40 mouse cellular contexts compared by ENCODE assay signal in genomic region chrX:7927116-7927515, GRCm38 (mm10). TPM values are rescaled to one million over a fixed set of nuclear protein-coding genes. Genes with fewer than 3 reads are reported as not detected.
A peak's percentile ranks its signal among the peaks of the same experiment; 100 is the strongest.
DNase-seq lines count a peak whose midpoint lies in the region; ATAC-seq lines count a peak whose summit lies in the region.
"Had no signal": no experiment of that assay in that cellular context is flagged by ENCODE, and none has a peak within 500 bp of the region (broad histone marks: within the 10 kb centered on the region; RNA-seq: fewer than 3 reads in every experiment).

No protein-coding gene starts in this region.

- no peak for ATAC-seq in heart, embryonic 12.5 days (ENCODE audit: insufficient number of reproducible peaks, low FRiP score)
- no peak for ATAC-seq in kidney, embryonic 16.5 days (ENCODE audit: low FRiP score, low TSS enrichment)
- ATAC-seq: forebrain, embryonic 15.5 days; intestine, postnatal 0 days had no signal

- intact Hi-C loops in heart, postnatal 36 days (cut with DNase I) = no loop called here

- no peak overlapping the region for H3K27ac ChIP-seq in heart, embryonic 12.5 days (ENCODE audit: poor library complexity, severe bottlenecking)
- no peak overlapping the region for H3K27ac ChIP-seq in kidney, embryonic 16.5 days (ENCODE audit: low read length)
- no peak overlapping the region for H3K27ac ChIP-seq in brown adipose tissue, adult 24 weeks (replicated peaks; ENCODE audit: low read depth, low read length)
- H3K27ac ChIP-seq: embryonic facial prominence, embryonic 12.5 days; forebrain, embryonic 15.5 days; gastrocnemius, adult 2 months; hindbrain, embryonic 14.5 days; limb, embryonic 12.5 days; liver, embryonic 15.5 days; lung, embryonic 15.5 days; midbrain, embryonic 12.5 days; neural tube, embryonic 12.5 days; stomach, postnatal 0 days had no signal

- H3K9me3 ChIP-seq in heart, embryonic 12.5 days (replicated peaks) = no peaks in the 10 kb centered on the region
- H3K9me3 ChIP-seq in kidney, embryonic 16.5 days (ENCODE audit: low read length) = no peaks in the 10 kb centered on the region
- H3K9me3 ChIP-seq: forebrain, embryonic 15.5 days; G1E; liver, embryonic 15.5 days; lung, embryonic 15.5 days; midbrain, embryonic 12.5 days; neural tube, embryonic 12.5 days had no signal

- H3K4me3 ChIP-seq in heart, embryonic 12.5 days = no peak overlapping the region
- no peak overlapping the region for H3K4me3 ChIP-seq in kidney, embryonic 16.5 days (ENCODE audit: low read length)
- H3K4me3 ChIP-seq in brown adipose tissue, adult 24 weeks (ENCODE audit: insufficient read depth, low read depth, low read length) = peak overlapping the region; percentile 13; the same call in 1 of the 2 replicates
- H3K4me3 ChIP-seq: embryonic facial prominence, embryonic 12.5 days; forebrain, embryonic 15.5 days; gastrocnemius, adult 2 months; limb, embryonic 12.5 days; liver, embryonic 15.5 days; lung, embryonic 15.5 days; midbrain, embryonic 12.5 days; myocyte; neural tube, embryonic 12.5 days had no signal

- no peak overlapping the region for H3K9ac ChIP-seq in heart, embryonic 12.5 days
- H3K9ac ChIP-seq in kidney, embryonic 16.5 days (replicated peaks; ENCODE audit: low read length) = no peak overlapping the region
- H3K9ac ChIP-seq: embryonic facial prominence, embryonic 12.5 days; forebrain, embryonic 15.5 days; hindbrain, embryonic 14.5 days; limb, embryonic 12.5 days; liver, embryonic 15.5 days; lung, embryonic 15.5 days; midbrain, embryonic 12.5 days; neural tube, embryonic 12.5 days had no signal

- H3K27me3 ChIP-seq in heart, embryonic 12.5 days (replicated peaks) = peaks cover 65% of the 10 kb centered on the region
- H3K27me3 ChIP-seq in kidney, embryonic 16.5 days (ENCODE audit: insufficient read depth, low read length) = peaks cover 49% of the 10 kb centered on the region
- H3K27me3 ChIP-seq: forebrain, embryonic 15.5 days had no signal

- 10% methylated on average over 10 of the region's 10 CpGs for WGBS in heart, embryonic 12.5 days
- 27% methylated on average over 10 of the region's 10 CpGs for WGBS in kidney, embryonic 16.5 days

- H3K4me2 ChIP-seq in heart, embryonic 12.5 days = peak overlapping the region; percentile 34
- H3K4me2 ChIP-seq in kidney, embryonic 16.5 days (replicated peaks; ENCODE audit: low read depth, low read length) = 0 out of 2 replicates have a peak overlapping the region, but pooled peaks have one; percentile 1
- H3K4me2 ChIP-seq: embryonic facial prominence, embryonic 12.5 days; forebrain, embryonic 15.5 days; hindbrain, embryonic 14.5 days; limb, embryonic 12.5 days; liver, embryonic 15.5 days; lung, embryonic 15.5 days; midbrain, embryonic 12.5 days; neural tube, embryonic 12.5 days had no signal

- H3K4me1 ChIP-seq in heart, embryonic 12.5 days (replicated peaks) = peaks cover 4% of the 10 kb centered on the region; the same call in 1 of the 2 replicates
- H3K4me1 ChIP-seq in kidney, embryonic 16.5 days (ENCODE audit: insufficient read depth, low read length) = no peaks in the 10 kb centered on the region
- H3K4me1 ChIP-seq in brown adipose tissue, adult 24 weeks (ENCODE audit: control insufficient read depth, insufficient read depth, insufficient read length, low read length) = no peaks in the 10 kb centered on the region
- H3K4me1 ChIP-seq: embryonic facial prominence, embryonic 12.5 days; liver, embryonic 15.5 days had no signal

- H3K36me3 ChIP-seq in heart, embryonic 12.5 days = peaks cover 27% of the 10 kb centered on the region
- peaks cover 14% of the 10 kb centered on the region; the same call in 1 of the 2 replicates for H3K36me3 ChIP-seq in kidney, embryonic 16.5 days (ENCODE audit: insufficient read depth, low read length)
- H3K36me3 ChIP-seq: liver, embryonic 15.5 days; lung, embryonic 15.5 days had no signal

- DNase-seq in heart, postnatal 36 days = no peak
- DNase-seq in kidney, postnatal 10 days = no peak
- DNase-seq in ES-CJ7 (ENCODE audit: low read depth, low spot score) = peak; percentile 88
- no peak for DNase-seq in urinary bladder, postnatal 14 days (ENCODE audit: low spot score)
- DNase-seq: adrenal gland, postnatal 25 days; cerebellum, adult 9-10 months; embryo, embryonic 11 days; gastrocnemius, adult 2 months; gastrocnemius, postnatal 36 days; kidney, adult 9 months; right cerebral cortex, adult 18-20 months; spleen, adult 18-20 months; thymus, postnatal 4 days had no signal

RNA-seq across cellular contexts. Expression of gene Eras, which starts 1.3 kb away (rescaled TPM):
- not detected in 2 replicates for polyA plus RNA-seq in heart, embryonic 12.5 days (2016; fragmentation: Nextera tagmentation; extraction: Ambion mirVana)
- total RNA-seq in heart, postnatal 36 days (2021) = not detected
- polyA plus RNA-seq in kidney, embryonic 16.5 days (2015; fragmentation: Nextera tagmentation; extraction: Ambion mirVana) = not detected in 2 replicates
- not detected in 2 replicates for polyA plus RNA-seq in brown adipose tissue, adult 24 weeks (2012; ENCODE audit: insufficient read depth, insufficient read length, missing spikeins)
- total RNA-seq: adrenal gland, adult 18-20 months; adrenal gland, postnatal 25 days; G1E; gastrocnemius, adult 2 months; gastrocnemius, postnatal 36 days; heart, adult 8-10 months; hematopoietic stem cell, adult 5-6 weeks; layer of hippocampus, adult 18-20 months; layer of hippocampus, postnatal 10 days; left cerebral cortex, adult 18-20 months; left cerebral cortex, postnatal 25 days; liver, adult 2 months; megakaryocyte progenitor cell, adult 5-6 weeks; midbrain, postnatal 0 days had no signal
- polyA plus RNA-seq: brain, embryonic 14.5 days; embryonic facial prominence, embryonic 12.5 days; forebrain, embryonic 15.5 days; G1E; hindbrain, embryonic 14.5 days; intestine, postnatal 0 days; limb, embryonic 12.5 days; liver, adult 2 months; liver, embryonic 15.5 days; lung, embryonic 15.5 days; midbrain, embryonic 12.5 days; midbrain, postnatal 0 days; myocyte; neural tube, embryonic 12.5 days; stomach, postnatal 0 days; thymus, postnatal 0 days had no signal

RNA-seq across cellular contexts. Expression of gene Pcsk1n, which starts 7.5 kb away (rescaled TPM):
- 0.39 and 0.40 TPM in 2 replicates for polyA plus RNA-seq in heart, embryonic 12.5 days (2016; fragmentation: Nextera tagmentation; extraction: Ambion mirVana)
- total RNA-seq in heart, postnatal 36 days (2021) = under 1 TPM in 1 of 2 experiments, not detected in 1; 0.25 TPM
- polyA plus RNA-seq in kidney, embryonic 16.5 days (2015; fragmentation: Nextera tagmentation; extraction: Ambion mirVana) = 1.4 and 2.3 TPM in 2 replicates
- not detected in 2 replicates for polyA plus RNA-seq in brown adipose tissue, adult 24 weeks (2012; ENCODE audit: insufficient read depth, insufficient read length, missing spikeins)
- total RNA-seq: G1E; gastrocnemius, adult 2 months; gastrocnemius, postnatal 36 days; hematopoietic stem cell, adult 5-6 weeks; megakaryocyte progenitor cell, adult 5-6 weeks had no signal
- polyA plus RNA-seq: G1E; liver, adult 2 months; myocyte had no signal

RNA-seq across cellular contexts. Expression of gene Gm10490, which starts 17.8 kb away (rescaled TPM):
- not detected in 2 replicates for polyA plus RNA-seq in heart, embryonic 12.5 days (2016; fragmentation: Nextera tagmentation; extraction: Ambion mirVana)
- total RNA-seq in heart, postnatal 36 days (2021) = not detected
- not detected in 2 replicates for polyA plus RNA-seq in kidney, embryonic 16.5 days (2015; fragmentation: Nextera tagmentation; extraction: Ambion mirVana)
- polyA plus RNA-seq in brown adipose tissue, adult 24 weeks (2012; ENCODE audit: insufficient read depth, insufficient read length, missing spikeins) = not detected in 2 replicates
- total RNA-seq: adrenal gland, adult 18-20 months; gastrocnemius, adult 2 months; gastrocnemius, postnatal 36 days; heart, adult 8-10 months; layer of hippocampus, adult 18-20 months; layer of hippocampus, postnatal 10 days; left cerebral cortex, adult 18-20 months; left cerebral cortex, postnatal 25 days; liver, adult 2 months; megakaryocyte progenitor cell, adult 5-6 weeks; midbrain, postnatal 0 days had no signal
- polyA plus RNA-seq: brain, embryonic 14.5 days; embryonic facial prominence, embryonic 12.5 days; forebrain, embryonic 15.5 days; G1E; hindbrain, embryonic 14.5 days; intestine, postnatal 0 days; limb, embryonic 12.5 days; liver, adult 2 months; liver, embryonic 15.5 days; lung, embryonic 15.5 days; midbrain, embryonic 12.5 days; midbrain, postnatal 0 days; myocyte; neural tube, embryonic 12.5 days; stomach, postnatal 0 days; thymus, postnatal 0 days had no signal

RNA-seq across cellular contexts. Expression of gene Gm10491, which starts 19.5 kb away (rescaled TPM):
- not detected in 2 replicates for polyA plus RNA-seq in heart, embryonic 12.5 days (2016; fragmentation: Nextera tagmentation; extraction: Ambion mirVana)
- total RNA-seq in heart, postnatal 36 days (2021) = not detected
- polyA plus RNA-seq in kidney, embryonic 16.5 days (2015; fragmentation: Nextera tagmentation; extraction: Ambion mirVana) = not detected in 2 replicates
- not detected in 2 replicates for polyA plus RNA-seq in brown adipose tissue, adult 24 weeks (2012; ENCODE audit: insufficient read depth, insufficient read length, missing spikeins)
- total RNA-seq: adrenal gland, adult 18-20 months; adrenal gland, postnatal 25 days; G1E; gastrocnemius, adult 2 months; gastrocnemius, postnatal 36 days; heart, adult 8-10 months; hematopoietic stem cell, adult 5-6 weeks; layer of hippocampus, adult 18-20 months; layer of hippocampus, postnatal 10 days; left cerebral cortex, adult 18-20 months; left cerebral cortex, postnatal 25 days; liver, adult 2 months; megakaryocyte progenitor cell, adult 5-6 weeks; midbrain, postnatal 0 days had no signal
- polyA plus RNA-seq: brain, embryonic 14.5 days; embryonic facial prominence, embryonic 12.5 days; forebrain, embryonic 15.5 days; G1E; hindbrain, embryonic 14.5 days; intestine, postnatal 0 days; limb, embryonic 12.5 days; liver, adult 2 months; liver, embryonic 15.5 days; lung, embryonic 15.5 days; midbrain, embryonic 12.5 days; midbrain, postnatal 0 days; myocyte; neural tube, embryonic 12.5 days; stomach, postnatal 0 days; thymus, postnatal 0 days had no signal

RNA-seq across cellular contexts. Expression of gene Hdac6, which starts 20.6 kb away (rescaled TPM):
- polyA plus RNA-seq in heart, embryonic 12.5 days (2016; fragmentation: Nextera tagmentation; extraction: Ambion mirVana) = 30.9 and 32.9 TPM in 2 replicates
- total RNA-seq in heart, postnatal 36 days (2021) = 10 to 100 TPM; 11.1 to 11.8 TPM
- 65.3 and 69.8 TPM in 2 replicates for polyA plus RNA-seq in kidney, embryonic 16.5 days (2015; fragmentation: Nextera tagmentation; extraction: Ambion mirVana)
- polyA plus RNA-seq in brown adipose tissue, adult 24 weeks (2012; ENCODE audit: insufficient read depth, insufficient read length, missing spikeins) = 7.6 and 11.6 TPM in 2 replicates
